Mouse (Mus musculus) kidney, adult 18-20 months (tissue): ENCODE measurements around the gene Gm4559.
"Not testable (repeated sequence)": the region's sequence is repeated elsewhere in the genome, so short reads cannot be mapped to it uniquely, and the experiment has no call there.

ENCODE experiments used
- DNase-seq: peaks from one replicate; pipeline ENCODE4 v3.0.0; 2021

Gene Gm4559

DNA sequence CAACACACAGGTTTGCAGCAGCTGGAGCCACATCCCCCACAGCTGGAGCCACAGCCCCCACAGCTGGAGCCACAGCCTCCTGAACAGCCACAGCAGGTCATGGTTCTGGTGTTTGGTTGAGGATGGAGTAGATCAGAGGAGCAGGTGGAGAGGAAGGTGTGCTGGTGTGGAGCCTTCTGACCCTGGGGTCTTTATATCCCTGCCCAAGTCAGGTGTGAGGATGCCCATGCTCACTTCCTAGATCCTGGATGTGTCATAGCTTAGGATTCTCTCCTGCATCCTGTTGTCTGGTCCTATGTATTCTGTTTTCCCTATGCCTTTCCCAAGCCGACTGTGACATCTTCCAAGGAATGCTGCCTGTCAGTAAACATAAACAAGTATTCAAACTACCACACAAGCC is 15.9 kb downstream of the Gm4559 start, which contains the start of gene Gm2431:
TSS of gene Gm2431 (minus strand) at position 101 of the 400 bp plus-strand sequence.
- DNase-seq, result not testable (repeated sequence)

DNA sequence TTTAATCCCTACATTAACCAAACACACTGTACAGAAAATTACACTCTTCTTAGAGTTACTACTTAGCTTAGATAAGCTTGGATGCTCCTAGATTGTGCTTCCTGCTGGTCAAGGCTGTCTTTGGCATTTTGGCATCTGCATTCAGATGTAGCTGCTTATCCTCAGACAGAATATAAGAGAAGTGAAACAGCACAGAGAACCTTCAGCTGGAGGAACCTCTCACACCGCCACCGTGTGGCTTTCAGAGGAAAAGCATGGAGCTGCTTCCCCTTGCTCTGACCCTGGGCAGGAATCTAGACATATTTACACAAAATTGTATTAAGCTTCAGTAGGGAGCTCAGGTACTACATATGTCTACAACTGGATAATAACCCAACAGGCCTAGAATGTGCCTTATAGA is 18.6 kb downstream of the Gm4559 start:
- peak; percentile 24 for DNase-seq

- DNase-seq, result peak; percentile 29
Observed at GRCm38 (mm10) chr7:142249824-142250223, 24.3 kb downstream of the Gm4559 start.

- no peak for DNase-seq
Observed at GRCm38 (mm10) chr7:142240978-142241377, 33.2 kb downstream of the Gm4559 start, which contains the start of gene Gm40460. TSS of gene Gm40460 (minus strand) at chr7:142241078.

DNA sequence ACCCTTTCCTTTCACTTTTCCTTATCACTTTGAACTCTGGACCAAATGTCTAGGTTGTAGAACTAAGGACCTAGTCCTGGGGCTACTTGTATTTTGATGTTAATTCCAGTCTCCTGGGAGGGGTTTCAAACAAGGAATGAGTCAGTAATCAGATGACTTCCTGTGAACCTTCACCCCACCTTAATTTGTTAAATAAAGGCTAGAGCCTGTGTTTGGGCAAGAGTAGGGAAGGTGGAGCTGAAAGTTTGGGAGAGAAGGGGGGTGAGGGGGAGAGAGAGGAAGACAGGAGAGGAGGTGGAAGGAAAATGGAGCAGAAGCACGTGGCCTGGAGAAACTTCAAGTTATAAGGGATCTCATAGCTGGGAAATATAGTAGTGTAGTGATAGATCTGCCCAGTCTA is 42.6 kb downstream of the Gm4559 start:
- DNase-seq, result no peak

- DNase-seq, result not testable (repeated sequence)
Observed at GRCm38 (mm10) chr7:142229871-142230270, 44.3 kb downstream of the Gm4559 start, which contains the start of gene Krtap5-5. TSS of gene Krtap5-5 (minus strand) at chr7:142229971.

DNA sequence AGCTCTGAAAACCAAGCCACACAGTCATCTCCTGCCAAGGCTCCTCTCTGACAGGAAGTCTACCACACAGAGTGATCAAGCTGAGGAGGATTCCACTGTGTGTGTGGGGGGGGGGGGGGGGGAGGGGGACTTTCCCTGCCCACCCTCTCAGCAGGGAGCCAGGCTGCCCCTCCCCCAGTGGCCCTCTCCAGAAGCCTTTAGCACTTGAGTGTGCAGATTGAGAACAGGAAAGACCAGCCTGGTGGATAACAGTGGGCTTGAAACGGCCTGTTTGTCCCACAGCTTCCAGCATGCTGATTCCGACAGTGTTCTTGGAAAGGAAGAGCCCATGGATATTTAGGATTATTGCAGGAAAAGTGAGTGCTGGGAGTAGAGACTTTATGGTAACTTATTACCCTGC is 49.6 kb downstream of the Gm4559 start:
- no peak for DNase-seq
